Mouse (Mus musculus): Measurements from ENCODE around the gene Sox5.

DNA sequence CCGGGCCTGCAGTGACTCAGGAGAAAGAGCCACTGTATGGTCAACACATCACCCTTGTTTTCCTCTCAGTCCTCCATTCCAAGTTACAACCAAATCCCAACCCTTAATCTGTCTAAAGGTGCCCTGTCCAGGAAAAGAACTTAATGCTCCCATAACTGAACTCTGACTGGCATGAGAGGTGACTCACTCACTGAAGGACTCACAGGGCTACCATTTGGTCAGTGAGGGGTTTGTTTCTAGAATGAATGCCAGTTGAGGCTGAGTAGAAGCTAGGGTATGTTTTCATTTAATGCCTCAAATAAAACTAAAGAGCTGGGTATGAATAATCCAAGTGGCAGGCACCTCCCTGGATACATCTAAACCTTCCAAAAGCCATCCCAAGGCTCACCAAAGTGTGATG, 484.6 kb downstream of the Sox5 start:
- no peak for TF ChIP-seq EP300 (IDR thresholded peaks at IDR 0.05; ENCODE audit: low read length)
- TF ChIP-seq MAX (IDR thresholded peaks at IDR 0.05; ENCODE audit: low read length), result no peak
- no peak for TF ChIP-seq HCFC1 (IDR thresholded peaks at IDR 0.05; ENCODE audit: low read depth, low read length)
- TF ChIP-seq BHLHE40 (IDR thresholded peaks at IDR 0.05; ENCODE audit: low read depth, low read length), result no peak
- no peak for TF ChIP-seq GABPA (IDR thresholded peaks at IDR 0.05; ENCODE audit: insufficient replicate concordance, low read depth, low read length)
- no peak for TF ChIP-seq NRF1 (IDR thresholded peaks at IDR 0.05; ENCODE audit: low read depth, low read length)
- TF ChIP-seq JUN (IDR thresholded peaks at IDR 0.05; ENCODE audit: insufficient read depth, low read depth, low read length), result no peak
- TF ChIP-seq JUND (conservative IDR thresholded peaks at IDR 0.05; ENCODE audit: low read depth, low read length), result no peak
- TF ChIP-seq CTCF (conservative IDR thresholded peaks at IDR 0.05 in 1 of 2, IDR thresholded peaks at IDR 0.05 in 1 of 2; ENCODE audit: low read depth in 2 of 2, low read length in 2 of 2), result no peak
- no peak for TF ChIP-seq TBP (conservative IDR thresholded peaks at IDR 0.05; ENCODE audit: low read depth, low read length)

All from CH12.LX (cell line).